Mouse (Mus musculus): ENCODE data around the gene Pip5k1b.

The Pip5k1b gene

GRCm38 (mm10) chr19:24469216-24469615, 86.5 kb downstream of the Pip5k1b start:
- DNase-seq: no peak

- no peak for DNase-seq
Measured at GRCm38 (mm10) chr19:24468616-24469015, 87.1 kb downstream of the Pip5k1b start.

GRCm38 (mm10) chr19:24463011-24463410, 92.7 kb downstream of the Pip5k1b start:
- no peak for DNase-seq

- DNase-seq: no peak
Measured at GRCm38 (mm10) chr19:24456591-24457231, 99.0 kb downstream of the Pip5k1b start.

GRCm38 (mm10) chr19:24455249-24455960, 100.3 kb downstream of the Pip5k1b start:
- no peak for DNase-seq

GRCm38 (mm10) chr19:24454451-24454850, 101.2 kb downstream of the Pip5k1b start:
- no peak for DNase-seq

GRCm38 (mm10) chr19:24453379-24453778, 102.3 kb downstream of the Pip5k1b start:
- DNase-seq: no peak

- DNase-seq: no peak
Measured at GRCm38 (mm10) chr19:24452441-24452898, 103.2 kb downstream of the Pip5k1b start.

GRCm38 (mm10) chr19:24451626-24452025, 104.0 kb downstream of the Pip5k1b start:
- DNase-seq: no peak

- no peak for DNase-seq
Measured at GRCm38 (mm10) chr19:24450740-24451139, 104.9 kb downstream of the Pip5k1b start.

- DNase-seq: no peak
Measured at GRCm38 (mm10) chr19:24444322-24444721, 111.3 kb downstream of the Pip5k1b start.

- no peak for DNase-seq
Measured at GRCm38 (mm10) chr19:24439715-24440114, 116.0 kb downstream of the Pip5k1b start.

GRCm38 (mm10) chr19:24434291-24434690, 121.4 kb downstream of the Pip5k1b start:
- peak; percentile 55 for DNase-seq

GRCm38 (mm10) chr19:24432447-24432846, 123.2 kb downstream of the Pip5k1b start:
- no peak for DNase-seq

GRCm38 (mm10) chr19:24431381-24431780, 124.3 kb downstream of the Pip5k1b start:
- DNase-seq: no peak

GRCm38 (mm10) chr19:24428011-24428410, 127.7 kb downstream of the Pip5k1b start:
- DNase-seq: no peak

GRCm38 (mm10) chr19:24427258-24427657, 128.4 kb downstream of the Pip5k1b start:
- DNase-seq: no peak

- DNase-seq: no peak
Measured at GRCm38 (mm10) chr19:24426759-24427181, 128.9 kb downstream of the Pip5k1b start.

- DNase-seq: no peak
Measured at GRCm38 (mm10) chr19:24418030-24418429, 137.6 kb downstream of the Pip5k1b start.

GRCm38 (mm10) chr19:24417659-24418004, 138.0 kb downstream of the Pip5k1b start:
- no peak for DNase-seq

- DNase-seq: no peak
Measured at GRCm38 (mm10) chr19:24416975-24417658, 138.6 kb downstream of the Pip5k1b start.

- no peak for DNase-seq
Measured at GRCm38 (mm10) chr19:24415778-24416621, 139.7 kb downstream of the Pip5k1b start.

Data from cerebellum, adult 8-10 months (tissue).